Mouse (Mus musculus) midbrain, embryonic 14.5 days (tissue): ENCODE data around the gene Yes1. TPM values are rescaled to one million over a fixed set of nuclear protein-coding genes. Genes with fewer than 3 reads are reported as not detected.
"Not testable (repeated sequence)": the region's sequence is repeated elsewhere in the genome, so short reads cannot be mapped to it uniquely, and the experiment has no call there.

Source experiments
- ATAC-seq: fragments of 200-750 bp; cut with Nextera tagmentation; 2 replicates; pipeline ENCODE4 v1.8.0; 2017; ENCODE audit warnings: moderate number of reproducible peaks, moderate library complexity; ENCODE audit not compliant: low FRiP score, low TSS enrichment
- DNase-seq: peaks from one replicate; pipeline ENCODE4 v3.0.0-alpha.2; 2015
- H3K27ac ChIP-seq: fragments of 300-500 bp; sonication (generic); replicated peaks from 2 replicates; pipeline ENCODE4 v1.5.1; 2014; ENCODE audit warnings: mild to moderate bottlenecking, low read depth, low read length, moderate library complexity
- H3K27me3 ChIP-seq: fragments of 300-500 bp; sonication (generic); 2 replicates; pipeline ENCODE4 v1.6.1; 2014; ENCODE audit warnings: low read length, control low read depth, mixed read lengths; ENCODE audit not compliant: control insufficient read depth, insufficient read depth
- H3K36me3 ChIP-seq: fragments of 300-500 bp; sonication (generic); 2 replicates; pipeline ENCODE4 v1.6.1; 2014; ENCODE audit warnings: low read length, control low read depth; ENCODE audit not compliant: control insufficient read depth, insufficient read depth
- H3K4me1 ChIP-seq: fragments of 300-500 bp; sonication (generic); 2 replicates; pipeline ENCODE4 v1.6.1; 2014; ENCODE audit warnings: mild to moderate bottlenecking, antibody characterized with exemption, low read length, control low read depth; ENCODE audit not compliant: control insufficient read depth, insufficient read depth
- H3K4me2 ChIP-seq: fragments of 300-500 bp; sonication (generic); 2 replicates; pipeline ENCODE4 v1.6.1; 2014; ENCODE audit warnings: mild to moderate bottlenecking, low read length, moderate library complexity
- H3K4me3 ChIP-seq: fragments of 300-500 bp; sonication (generic); replicated peaks from 2 replicates; pipeline ENCODE4 v1.5.1; 2014; ENCODE audit warnings: low read depth, low read length
- H3K9ac ChIP-seq: fragments of 300-500 bp; sonication (generic); replicated peaks from 2 replicates; pipeline ENCODE4 v1.6.1; 2014; ENCODE audit warnings: mild to moderate bottlenecking, low read length, moderate library complexity
- H3K9me3 ChIP-seq: fragments of 300-500 bp; sonication (generic); 2 replicates; pipeline ENCODE4 v1.6.1; 2016; ENCODE audit warnings: low read length, control low read depth, mixed read lengths; ENCODE audit not compliant: control insufficient read depth
- WGBS: fragments of 180-500 bp; shearing (Covaris S2); extraction: QIAGEN DNeasy Blood & Tissue Kit; methylation state at CpG from one replicate; pipeline ENCODE4 v1.1.7; 2014; 5-methylcytosine and 5-hydroxymethylcytosine counted together
- polyA plus RNA-seq: library from polyadenylated mRNA; unstranded; fragments of >200 nt; fragmentation: Nextera tagmentation; extraction: Ambion mirVana; gene quantifications from 2 replicates; pipeline ENCODE4 v1.2.1, GENCODE M21; 2014

Yes1 gene
- polyA plus RNA-seq, 1 experiment from 2014 or later = 26.5 TPM

DNA sequence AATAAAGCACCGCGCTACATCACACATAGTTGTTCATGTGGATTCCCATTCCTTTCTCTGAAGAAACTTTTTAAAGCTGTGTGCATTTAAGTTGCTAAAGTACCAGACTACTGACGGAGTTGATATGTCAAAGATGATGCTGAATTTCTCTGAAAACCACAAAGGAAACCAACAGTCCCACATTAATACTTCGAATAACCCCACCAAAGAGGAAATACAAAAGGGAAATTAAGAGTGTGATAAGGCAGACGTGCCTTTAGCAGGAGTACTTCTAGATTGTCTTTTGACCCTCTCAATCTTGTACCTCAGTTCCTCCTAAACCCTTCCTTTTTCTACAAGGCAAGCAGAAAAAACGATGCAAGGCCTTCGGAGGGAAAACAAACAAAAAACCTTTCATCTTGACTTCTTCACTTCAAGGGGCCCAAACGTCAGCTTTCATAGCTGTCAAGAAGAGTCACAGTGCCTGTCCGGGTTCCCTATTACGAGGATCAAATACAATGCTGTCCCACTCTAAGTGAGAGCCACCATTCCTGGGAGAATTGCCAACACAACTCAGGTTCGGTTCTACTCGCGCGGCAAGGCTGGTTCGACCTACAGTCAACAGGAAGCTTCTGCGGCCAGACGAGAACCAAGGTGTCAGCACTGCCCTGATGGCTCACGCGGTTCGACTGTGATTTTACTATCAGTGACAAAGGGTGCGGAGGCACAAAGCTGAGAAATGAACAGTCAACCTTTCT is 739 bp upstream of the Yes1 start:
- Histone ChIP-seq H3K9me3 (no peaks in the 10 kb centered on the region), H3K27ac (peak overlapping the region; percentile 92), H3K9ac (peak overlapping the region; percentile 92), H3K36me3 (no peaks in the 10 kb centered on the region), H3K4me1 (0 out of 2 replicates have a peak, but pooled peaks cover 12% of the 10 kb centered on the region), H3K27me3 (no peaks in the 10 kb centered on the region), H3K4me2 (peak overlapping the region; percentile 88), H3K4me3 (peak overlapping the region; percentile 88)
- 20% methylated on average over 21 of the region's 21 CpGs for WGBS
- DNase-seq (peak; percentile 74), ATAC-seq (peak; percentile 57)

- peak; percentile 60 for DNase-seq
- Histone ChIP-seq H3K27ac (peak overlapping the region; percentile 92), H3K9me3 (no peaks in the 10 kb centered on the region), H3K9ac (peak overlapping the region; percentile 92), H3K27me3 (no peaks in the 10 kb centered on the region), H3K4me1 (0 out of 2 replicates have a peak, but pooled peaks cover 12% of the 10 kb centered on the region), H3K36me3 (no peaks in the 10 kb centered on the region), H3K4me2 (peak overlapping the region; percentile 88), H3K4me3 (peak overlapping the region; percentile 88)
- under 1% methylated on average over 54 of the region's 54 CpGs for WGBS
- peak; percentile 77 for ATAC-seq
Observed at GRCm38 (mm10) chr5:32611341-32611961, 480 bp downstream of the Yes1 start.

DNA sequence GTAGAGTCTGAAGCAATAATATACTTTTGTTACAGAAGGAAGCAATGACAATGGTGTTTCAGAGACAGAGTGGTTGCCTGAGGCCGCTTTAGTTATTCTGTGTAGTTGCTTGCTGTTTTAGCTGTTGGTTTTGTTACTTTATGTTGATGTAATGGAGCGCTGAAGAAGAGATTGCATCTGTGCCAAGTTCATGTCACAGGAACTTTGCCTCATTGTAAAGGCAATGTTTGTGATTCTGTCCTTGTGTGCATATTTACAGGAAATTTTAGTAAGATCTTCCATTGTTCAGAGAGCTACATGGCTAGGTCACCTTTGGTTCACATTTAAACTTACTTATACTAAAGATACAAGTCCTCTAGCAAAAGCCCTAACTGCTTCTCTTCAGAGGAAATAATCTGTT is 3.3 kb downstream of the Yes1 start:
- Histone ChIP-seq H3K27ac (no peak overlapping the region), H3K36me3 (no peaks in the 10 kb centered on the region), H3K4me1 (0 out of 2 replicates have a peak, but pooled peaks cover 12% of the 10 kb centered on the region), H3K27me3 (no peaks in the 10 kb centered on the region), H3K4me3 (no peak overlapping the region), H3K9me3 (no peaks in the 10 kb centered on the region), H3K4me2 (no peak overlapping the region), H3K9ac (no peak overlapping the region)
- DNase-seq = peak; percentile 16
- WGBS = 88% methylated on average over 2 of the region's 2 CpGs
- no peak for ATAC-seq

- Histone ChIP-seq H3K27me3 (no peaks in the 10 kb centered on the region), H3K9ac (no peak overlapping the region), H3K9me3 (no peaks in the 10 kb centered on the region), H3K4me3 (no peak overlapping the region), H3K36me3 (no peaks in the 10 kb centered on the region), H3K4me1 (0 out of 2 replicates have a peak, but pooled peaks cover 12% of the 10 kb centered on the region), H3K4me2 (no peak overlapping the region), H3K27ac (peak overlapping the region; percentile 20; the same call in 1 of the 2 replicates)
- ATAC-seq (no peak), DNase-seq (peak; percentile 29)
- WGBS = 73% methylated on average over 4 of the region's 4 CpGs
Observed at GRCm38 (mm10) chr5:32614691-32615090, 3.7 kb downstream of the Yes1 start.

DNA sequence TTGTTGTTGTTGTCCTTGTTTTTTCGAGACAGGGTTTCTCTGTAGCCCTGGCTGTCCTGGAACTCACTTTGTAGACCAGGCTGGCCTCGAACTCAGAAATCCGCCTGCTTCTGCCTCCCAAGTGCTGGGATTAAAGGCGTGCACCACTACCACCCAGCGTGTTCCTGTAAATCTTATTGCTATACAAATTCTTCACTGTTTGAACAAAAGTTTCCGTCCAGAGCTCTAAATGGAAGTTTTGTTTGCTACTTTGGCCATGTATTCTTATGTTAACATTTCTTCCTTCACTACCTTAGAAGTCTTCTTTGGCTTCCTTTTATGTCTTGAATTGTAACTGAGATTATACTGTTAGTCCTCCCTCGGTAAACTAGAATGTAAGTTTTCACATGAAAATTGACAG is 5.5 kb downstream of the Yes1 start:
- 91% methylated on average over 7 of the region's 7 CpGs for WGBS
- not testable (repeated sequence) for H3K9ac ChIP-seq, H3K9me3 ChIP-seq, H3K4me2 ChIP-seq, ATAC-seq, H3K4me1 ChIP-seq, DNase-seq, H3K27ac ChIP-seq, H3K36me3 ChIP-seq, H3K27me3 ChIP-seq, H3K4me3 ChIP-seq

DNA sequence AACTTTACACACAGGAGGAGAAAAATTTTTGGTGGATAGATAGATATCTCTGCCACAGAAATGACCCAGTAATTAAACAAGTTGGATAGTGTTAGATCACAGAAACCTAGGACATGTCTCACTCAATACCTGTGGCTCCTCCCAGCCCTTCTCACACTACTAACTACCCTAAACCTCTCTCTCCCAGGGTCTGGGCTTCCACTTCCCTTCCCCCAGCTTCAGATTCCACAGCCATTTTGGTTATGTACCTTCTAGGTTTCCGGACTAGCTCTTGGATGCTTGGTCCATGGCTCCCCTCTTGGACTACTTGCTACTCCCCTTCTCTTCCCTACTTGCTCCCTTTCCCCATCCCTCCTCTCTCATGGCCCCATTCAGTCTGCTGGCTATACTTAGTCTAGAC is 6.9 kb downstream of the Yes1 start:
- Histone ChIP-seq H3K4me1 (no peaks in the 10 kb centered on the region), H3K36me3 (no peaks in the 10 kb centered on the region), H3K4me2 (no peak overlapping the region), H3K27me3 (no peaks in the 10 kb centered on the region), H3K9ac (no peak overlapping the region), H3K9me3 (no peaks in the 10 kb centered on the region), H3K27ac (no peak overlapping the region), H3K4me3 (no peak overlapping the region)
- ATAC-seq = no peak
- WGBS = 88% methylated on average over 1 of the region's 1 CpGs
- no peak for DNase-seq

GRCm38 (mm10) chr5:32623649-32624048 is 12.7 kb downstream of the Yes1 start:
- no peak overlapping the region for H3K27ac ChIP-seq
- H3K27me3 ChIP-seq = no peaks in the 10 kb centered on the region
- DNase-seq (no peak), ATAC-seq (no peak)
- H3K4me1 ChIP-seq = no peaks in the 10 kb centered on the region
- H3K9ac ChIP-seq = no peak overlapping the region
- no peaks in the 10 kb centered on the region for H3K36me3 ChIP-seq
- H3K4me3 ChIP-seq = no peak overlapping the region
- H3K4me2 ChIP-seq = no peak overlapping the region
- no peaks in the 10 kb centered on the region for H3K9me3 ChIP-seq

DNA sequence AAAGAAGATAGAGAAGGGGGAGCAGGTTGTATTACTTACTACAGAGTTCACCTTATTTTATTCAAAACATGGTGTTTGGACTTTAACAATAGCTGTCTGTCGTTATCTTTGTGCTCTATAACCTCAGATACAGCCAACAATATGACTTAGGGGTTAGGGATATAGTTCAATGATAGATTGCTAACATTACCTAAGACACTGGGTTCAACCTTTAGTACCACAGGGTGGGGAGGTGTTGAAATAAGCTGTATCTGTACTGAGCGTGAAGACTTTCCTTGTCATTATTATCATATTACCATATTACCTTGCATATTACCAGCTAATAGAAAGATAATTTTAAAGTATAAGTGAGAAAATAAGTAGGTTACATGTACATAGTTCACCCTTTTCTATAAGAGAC is 13.8 kb downstream of the Yes1 start:
- no peaks in the 10 kb centered on the region for H3K36me3 ChIP-seq
- no peaks in the 10 kb centered on the region for H3K9me3 ChIP-seq
- no peak overlapping the region for H3K27ac ChIP-seq
- ATAC-seq (no peak), DNase-seq (no peak)
- H3K4me2 ChIP-seq = no peak overlapping the region
- H3K4me3 ChIP-seq = no peak overlapping the region
- no peak overlapping the region for H3K9ac ChIP-seq
- no peaks in the 10 kb centered on the region for H3K27me3 ChIP-seq
- WGBS = 98% methylated on average over 2 of the region's 2 CpGs
- H3K4me1 ChIP-seq = no peaks in the 10 kb centered on the region

DNA sequence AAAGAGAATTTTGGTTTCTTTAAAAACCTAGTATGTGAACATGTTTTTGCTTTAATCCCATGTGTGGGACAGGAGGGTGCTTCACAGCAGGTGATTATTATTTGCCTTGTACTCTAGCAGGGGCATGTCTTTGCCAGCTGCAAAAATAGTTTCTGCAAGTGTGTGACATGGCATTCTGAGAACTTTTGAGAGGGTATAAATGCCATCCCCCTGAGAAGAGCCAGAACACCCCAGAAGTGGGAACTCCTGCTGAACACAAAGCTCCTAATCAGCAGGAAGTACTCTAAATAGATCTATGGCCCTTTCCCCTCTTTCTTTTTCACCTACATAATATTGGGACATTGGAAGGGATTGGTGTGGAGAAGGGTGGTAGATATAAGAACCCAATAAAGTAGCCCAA is 22.2 kb downstream of the Yes1 start:
- ATAC-seq = no peak
- no peaks in the 10 kb centered on the region for H3K27me3 ChIP-seq
- no peak for DNase-seq
- no peak overlapping the region for H3K27ac ChIP-seq
- H3K4me1 ChIP-seq = no peaks in the 10 kb centered on the region
- no peaks in the 10 kb centered on the region for H3K36me3 ChIP-seq
- H3K4me2 ChIP-seq = no peak overlapping the region
- no peaks in the 10 kb centered on the region for H3K9me3 ChIP-seq
- H3K4me3 ChIP-seq = no peak overlapping the region
- no peak overlapping the region for H3K9ac ChIP-seq
